Mouse (Mus musculus): ENCODE data around the gene Gpr174.
"Not testable (repeated sequence)": the region's sequence is repeated elsewhere in the genome, so short reads cannot be mapped to it uniquely, and the experiment has no call there.

Gene Gpr174

GRCm38 (mm10) chrX:107255486-107256227 lies at the start of gene Gpr174:
TSS of gene Gpr174 (plus strand) at chrX:107255878.
- in situ Hi-C loops (cut with MboI, MseI), result no loop called here

GRCm38 (mm10) chrX:107217577-107218090 lies 38.0 kb upstream of the Gpr174 start:
- in situ Hi-C loops (cut with MboI, MseI), result no loop called here

GRCm38 (mm10) chrX:107224846-107225245 lies 30.8 kb upstream of the Gpr174 start:
- in situ Hi-C loops (cut with MboI, MseI), result no loop called here

GRCm38 (mm10) chrX:107231214-107231613 lies 24.5 kb upstream of the Gpr174 start:
- in situ Hi-C loops (cut with MboI, MseI), result no loop called here

GRCm38 (mm10) chrX:107234655-107235054 lies 21.0 kb upstream of the Gpr174 start:
- in situ Hi-C loops (cut with MboI, MseI), result loop anchor here (5.0 kb wide), 1 partner anchor 198 kb away; no protein-coding TSS in a partner anchor

GRCm38 (mm10) chrX:107236461-107236860 lies 19.2 kb upstream of the Gpr174 start:
- in situ Hi-C loops (cut with MboI, MseI), result loop anchor here (5.0 kb wide), 1 partner anchor 196 kb away; no protein-coding TSS in a partner anchor

- in situ Hi-C loops (cut with MboI, MseI), result no loop called here
These were observed 5.3 kb upstream of the Gpr174 start for GRCm38 (mm10) chrX:107250390-107250789.

GRCm38 (mm10) chrX:107264619-107265018 lies 8.9 kb downstream of the Gpr174 start:
- in situ Hi-C loops (cut with MboI, MseI), result no loop called here

- in situ Hi-C loops (cut with MboI, MseI), result no loop called here
These were observed 21.9 kb downstream of the Gpr174 start for GRCm38 (mm10) chrX:107277606-107278005.

GRCm38 (mm10) chrX:107284211-107284610 lies 28.5 kb downstream of the Gpr174 start:
- in situ Hi-C loops (cut with MboI, MseI), result no loop called here

GRCm38 (mm10) chrX:107297861-107298260 lies 42.2 kb downstream of the Gpr174 start:
- in situ Hi-C loops (cut with MboI, MseI), result not testable (repeated sequence)

- in situ Hi-C loops (cut with MboI, MseI), result no loop called here
These were observed 43.1 kb downstream of the Gpr174 start for GRCm38 (mm10) chrX:107298761-107299160.

- in situ Hi-C loops (cut with MboI, MseI), result no loop called here
These were observed 50.8 kb downstream of the Gpr174 start for GRCm38 (mm10) chrX:107306492-107306891.

GRCm38 (mm10) chrX:107312533-107312932 lies 56.9 kb downstream of the Gpr174 start:
- in situ Hi-C loops (cut with MboI, MseI), result no loop called here

GRCm38 (mm10) chrX:107325697-107326381 lies 70.2 kb downstream of the Gpr174 start:
- in situ Hi-C loops (cut with MboI, MseI), result no loop called here

GRCm38 (mm10) chrX:107329849-107330248 lies 74.2 kb downstream of the Gpr174 start:
- in situ Hi-C loops (cut with MboI, MseI), result no loop called here

GRCm38 (mm10) chrX:107336609-107337008 lies 80.9 kb downstream of the Gpr174 start:
- in situ Hi-C loops (cut with MboI, MseI), result no loop called here

- in situ Hi-C loops (cut with MboI, MseI), result no loop called here
These were observed 86.3 kb downstream of the Gpr174 start for GRCm38 (mm10) chrX:107341980-107342379.

Data from regulatory T cell (primary cell).